Mouse (Mus musculus) limb, embryonic 11.5 days (tissue): ENCODE results near the gene Tmem231. TPM values are rescaled to one million over a fixed set of nuclear protein-coding genes. Genes with fewer than 3 reads are reported as not detected.

Source experiments
- ATAC-seq: fragments of 200-750 bp; cut with Nextera tagmentation; 2 replicates; pipeline ENCODE4 v1.8.0; 2017; ENCODE audit warnings: low read depth; ENCODE audit not compliant: insufficient number of reproducible peaks, low FRiP score, low TSS enrichment
- DNase-seq: peaks from one replicate; pipeline ENCODE4 v3.0.0-alpha.2; 2015; ENCODE audit warnings: low spot score
- H3K27ac ChIP-seq: fragments of 300-500 bp; sonication (generic); replicated peaks from 2 replicates; pipeline ENCODE4 v1.5.1; 2014; ENCODE audit warnings: low read depth, mild to moderate bottlenecking, low read length
- H3K27me3 ChIP-seq: fragments of 300-500 bp; sonication (generic); 2 replicates; pipeline ENCODE4 v1.6.1; 2014; ENCODE audit warnings: mild to moderate bottlenecking, low read length, mixed read lengths; ENCODE audit not compliant: control insufficient read depth, insufficient read depth
- H3K36me3 ChIP-seq: fragments of 300-500 bp; sonication (generic); 2 replicates; pipeline ENCODE4 v1.6.1; 2014; ENCODE audit warnings: mild to moderate bottlenecking, low read length, moderate library complexity, mixed read lengths; ENCODE audit not compliant: control insufficient read depth, insufficient read depth
- H3K4me1 ChIP-seq: fragments of 300-500 bp; sonication (generic); 2 replicates; pipeline ENCODE4 v1.6.1; 2014; ENCODE audit warnings: low read length, mixed read lengths; ENCODE audit not compliant: control insufficient read depth, insufficient read depth
- H3K4me2 ChIP-seq: fragments of 300-500 bp; sonication (generic); 2 replicates; pipeline ENCODE4 v1.6.1; 2014; ENCODE audit warnings: low read depth, mild to moderate bottlenecking, moderate library complexity; ENCODE audit not compliant: severe bottlenecking
- H3K4me3 ChIP-seq: fragments of 300-500 bp; sonication (generic); 2 replicates; pipeline ENCODE4 v1.5.1; 2014; ENCODE audit warnings: low read depth, low read length
- H3K9ac ChIP-seq: fragments of 300-500 bp; sonication (generic); 2 replicates; pipeline ENCODE4 v1.6.1; 2014; ENCODE audit warnings: mild to moderate bottlenecking, low read length
- H3K9me3 ChIP-seq: fragments of 300-500 bp; sonication (generic); 2 replicates; pipeline ENCODE4 v1.6.1; 2016; ENCODE audit warnings: low read length; ENCODE audit not compliant: control insufficient read depth
- WGBS: fragments of 180-500 bp; shearing (Covaris S2); extraction: QIAGEN DNeasy Blood & Tissue Kit; methylation state at CpG from one replicate; pipeline ENCODE4 v1.1.7; 2014; 5-methylcytosine and 5-hydroxymethylcytosine counted together
- polyA plus RNA-seq: library from polyadenylated mRNA; unstranded; fragments of >200 nt; fragmentation: Nextera tagmentation; extraction: Ambion mirVana; gene quantifications from 2 replicates; pipeline ENCODE4 v1.2.1, GENCODE M21; 2014

Gene Tmem231
- polyA plus RNA-seq, 1 experiment from 2014 or later: 19.8 TPM

- DNase-seq (no peak), ATAC-seq (no peak)
- H3K9ac ChIP-seq: no peak overlapping the region
- H3K4me3 ChIP-seq: no peak overlapping the region
- H3K4me2 ChIP-seq: no peak overlapping the region
- no peaks in the 10 kb centered on the region for H3K27me3 ChIP-seq
- no peaks in the 10 kb centered on the region for H3K36me3 ChIP-seq
- H3K27ac ChIP-seq: no peak overlapping the region
- H3K4me1 ChIP-seq: no peaks in the 10 kb centered on the region
- 78% methylated on average over 3 of the region's 3 CpGs for WGBS
- H3K9me3 ChIP-seq: no peaks in the 10 kb centered on the region
Observed at GRCm38 (mm10) chr8:111871278-111871677, 62.4 kb downstream of the Tmem231 start.

GRCm38 (mm10) chr8:111870379-111870778 lies 63.3 kb downstream of the Tmem231 start:
- H3K4me2 ChIP-seq: no peak overlapping the region
- H3K27ac ChIP-seq: no peak overlapping the region
- DNase-seq (no peak), ATAC-seq (no peak)
- H3K9me3 ChIP-seq: no peaks in the 10 kb centered on the region
- H3K4me1 ChIP-seq: no peaks in the 10 kb centered on the region
- H3K9ac ChIP-seq: no peak overlapping the region
- no peak overlapping the region for H3K4me3 ChIP-seq
- 90% methylated on average over 3 of the region's 3 CpGs for WGBS
- no peaks in the 10 kb centered on the region for H3K36me3 ChIP-seq
- H3K27me3 ChIP-seq: no peaks in the 10 kb centered on the region

- H3K9ac ChIP-seq: no peak overlapping the region
- DNase-seq (no peak), ATAC-seq (no peak)
- H3K27me3 ChIP-seq: no peaks in the 10 kb centered on the region
- no peaks in the 10 kb centered on the region for H3K4me1 ChIP-seq
- H3K4me3 ChIP-seq: no peak overlapping the region
- no peaks in the 10 kb centered on the region for H3K9me3 ChIP-seq
- H3K4me2 ChIP-seq: no peak overlapping the region
- H3K27ac ChIP-seq: no peak overlapping the region
- 74% methylated on average over 2 of the region's 2 CpGs for WGBS
- H3K36me3 ChIP-seq: no peaks in the 10 kb centered on the region
Observed at GRCm38 (mm10) chr8:111868664-111869063, 65.0 kb downstream of the Tmem231 start.

- no peak for ATAC-seq
- 86% methylated on average over 6 of the region's 6 CpGs for WGBS
- no peaks in the 10 kb centered on the region for H3K36me3 ChIP-seq
- H3K4me1 ChIP-seq: no peaks in the 10 kb centered on the region
- no peak overlapping the region for H3K27ac ChIP-seq
- H3K9me3 ChIP-seq: no peaks in the 10 kb centered on the region
- DNase-seq: no peak
- no peaks in the 10 kb centered on the region for H3K27me3 ChIP-seq
- no peak overlapping the region for H3K4me3 ChIP-seq
- H3K4me2 ChIP-seq: no peak overlapping the region
- H3K9ac ChIP-seq: no peak overlapping the region
Observed at GRCm38 (mm10) chr8:111865857-111866256, 67.8 kb downstream of the Tmem231 start.

- H3K9me3 ChIP-seq: no peaks in the 10 kb centered on the region
- no peaks in the 10 kb centered on the region for H3K27me3 ChIP-seq
- no peak overlapping the region for H3K4me3 ChIP-seq
- ATAC-seq: no peak
- 95% methylated on average over 8 of the region's 8 CpGs for WGBS
- H3K9ac ChIP-seq: no peak overlapping the region
- no peaks in the 10 kb centered on the region for H3K36me3 ChIP-seq
- H3K4me2 ChIP-seq: no peak overlapping the region
- H3K4me1 ChIP-seq: no peaks in the 10 kb centered on the region
- no peak overlapping the region for H3K27ac ChIP-seq
- DNase-seq: no peak
Observed at GRCm38 (mm10) chr8:111865130-111865852, 68.4 kb downstream of the Tmem231 start.

GRCm38 (mm10) chr8:111864648-111865047 lies 69.0 kb downstream of the Tmem231 start:
- H3K4me2 ChIP-seq: no peak overlapping the region
- H3K9ac ChIP-seq: no peak overlapping the region
- H3K4me3 ChIP-seq: no peak overlapping the region
- H3K27ac ChIP-seq: no peak overlapping the region
- H3K27me3 ChIP-seq: no peaks in the 10 kb centered on the region
- 90% methylated on average over 8 of the region's 8 CpGs for WGBS
- no peaks in the 10 kb centered on the region for H3K36me3 ChIP-seq
- ATAC-seq (no peak), DNase-seq (no peak)
- H3K9me3 ChIP-seq: no peaks in the 10 kb centered on the region
- H3K4me1 ChIP-seq: no peaks in the 10 kb centered on the region

GRCm38 (mm10) chr8:111863280-111863679 lies 70.4 kb downstream of the Tmem231 start:
- Histone ChIP-seq H3K9me3 (no peaks in the 10 kb centered on the region), H3K4me3 (no peak overlapping the region), H3K4me2 (no peak overlapping the region), H3K4me1 (no peaks in the 10 kb centered on the region), H3K27me3 (no peaks in the 10 kb centered on the region), H3K27ac (no peak overlapping the region), H3K9ac (no peak overlapping the region), H3K36me3 (no peaks in the 10 kb centered on the region)
- WGBS: 88% methylated on average over 4 of the region's 4 CpGs
- ATAC-seq (no peak), DNase-seq (no peak)
